Mouse (Mus musculus) heart, embryonic 15.5 days (tissue): ENCODE measurements around the gene 0610010F05Rik. TPM values are rescaled to one million over a fixed set of nuclear protein-coding genes. Genes with fewer than 3 reads are reported as not detected.
"Not testable (repeated sequence)": the region's sequence is repeated elsewhere in the genome, so short reads cannot be mapped to it uniquely, and the experiment has no call there.

Experiments
- ATAC-seq: fragments of 200-750 bp; cut with Nextera tagmentation; replicated peaks from 2 replicates; pipeline ENCODE4 v1.8.0; 2017; ENCODE audit warnings: low read depth, moderate TSS enrichment; ENCODE audit not compliant: insufficient number of reproducible peaks, insufficient read depth, low FRiP score
- H3K27ac ChIP-seq: fragments of 300-500 bp; sonication (generic); 2 replicates; pipeline ENCODE4 v1.5.1; 2015; ENCODE audit warnings: mild to moderate bottlenecking, inconsistent platforms
- H3K27me3 ChIP-seq: fragments of 300-500 bp; sonication (generic); 2 replicates; pipeline ENCODE4 v1.6.1; 2015; ENCODE audit warnings: inconsistent platforms
- H3K36me3 ChIP-seq: fragments of 300-500 bp; sonication (generic); 2 replicates; pipeline ENCODE4 v1.6.1; 2015; ENCODE audit warnings: mild to moderate bottlenecking, inconsistent platforms
- H3K4me1 ChIP-seq: fragments of 300-500 bp; sonication (generic); replicated peaks from 2 replicates; pipeline ENCODE4 v1.6.1; 2015; ENCODE audit warnings: inconsistent platforms
- H3K4me2 ChIP-seq: fragments of 300-500 bp; sonication (generic); 2 replicates; pipeline ENCODE4 v1.6.1; 2015; ENCODE audit warnings: inconsistent platforms, mild to moderate bottlenecking, moderate library complexity
- H3K4me3 ChIP-seq: fragments of 300-500 bp; sonication (generic); 2 replicates; pipeline ENCODE4 v1.5.1; 2015; ENCODE audit warnings: mild to moderate bottlenecking, inconsistent platforms
- H3K9ac ChIP-seq: fragments of 300-500 bp; sonication (generic); 2 replicates; pipeline ENCODE4 v1.6.1; 2015; ENCODE audit warnings: mild to moderate bottlenecking, inconsistent platforms
- H3K9me3 ChIP-seq: fragments of 300-500 bp; sonication (generic); replicated peaks from 2 replicates; pipeline ENCODE4 v1.6.1; 2016; ENCODE audit warnings: inconsistent platforms
- WGBS: fragments of 180-500 bp; shearing (Covaris S2); methylation state at CpG from one replicate; pipeline ENCODE4 v1.1.7; 2015; ENCODE audit warnings: mixed read lengths; 5-methylcytosine and 5-hydroxymethylcytosine counted together
- polyA plus RNA-seq: library from polyadenylated mRNA; unstranded; fragments of >200 nt; fragmentation: Nextera tagmentation; extraction: Ambion mirVana; gene quantifications from 2 replicates; pipeline ENCODE4 v1.2.1, GENCODE M21; 2015

0610010F05Rik gene
- polyA plus RNA-seq, 1 experiment from 2014 or later: 15.3 TPM

DNA sequence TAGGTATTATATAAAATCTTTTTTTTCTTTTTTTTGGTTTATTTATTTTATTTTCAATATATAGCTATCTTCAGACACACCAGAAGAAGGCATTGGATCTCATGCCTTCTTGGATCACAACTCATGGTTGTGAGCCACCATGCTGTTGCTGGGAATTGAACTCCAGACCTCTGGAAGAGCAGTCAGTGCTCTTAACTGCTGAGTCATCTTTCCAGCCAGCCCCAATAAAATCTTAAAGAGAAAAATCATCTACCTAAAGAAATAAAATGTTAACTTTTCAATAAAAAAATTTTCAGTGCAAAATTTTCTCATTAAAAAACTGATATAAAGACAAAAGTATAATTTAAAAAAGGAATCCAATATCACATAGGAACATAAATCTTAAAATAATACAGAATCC, 30.8 kb upstream of the 0610010F05Rik start:
- H3K27me3 ChIP-seq: no peaks in the 10 kb centered on the region
- ATAC-seq: no peak
- H3K9me3 ChIP-seq: no peaks in the 10 kb centered on the region
- no peak overlapping the region for H3K9ac ChIP-seq
- no peak overlapping the region for H3K27ac ChIP-seq
- H3K36me3 ChIP-seq: no peaks in the 10 kb centered on the region
- no peak overlapping the region for H3K4me2 ChIP-seq
- H3K4me3 ChIP-seq: no peak overlapping the region
- H3K4me1 ChIP-seq: peaks cover 9% of the 10 kb centered on the region

DNA sequence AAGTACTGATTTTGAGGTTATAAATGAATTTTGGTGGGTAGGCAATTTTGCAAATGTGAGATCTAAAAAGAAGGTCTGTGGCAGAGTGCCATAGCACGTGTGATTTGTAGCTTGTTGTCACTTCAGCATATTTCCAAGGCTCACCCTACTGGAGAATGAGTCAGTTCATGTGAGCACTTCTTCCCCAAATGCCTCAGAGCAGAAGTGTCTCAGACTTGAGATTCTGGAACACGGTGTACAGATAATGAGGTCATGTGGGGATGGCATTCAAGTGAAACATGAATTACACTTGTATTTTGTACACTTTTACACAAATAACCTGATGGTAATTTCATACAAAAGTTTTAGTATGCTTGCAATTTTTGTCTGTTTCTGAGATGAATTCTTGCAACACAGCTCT, 24.4 kb upstream of the 0610010F05Rik start:
- no peaks in the 10 kb centered on the region for H3K9me3 ChIP-seq
- H3K4me1 ChIP-seq: 0 out of 2 replicates have a peak, but pooled peaks cover under 1% of the 10 kb centered on the region
- no peak overlapping the region for H3K4me3 ChIP-seq
- H3K27ac ChIP-seq: no peak overlapping the region
- no peak for ATAC-seq
- H3K36me3 ChIP-seq: no peaks in the 10 kb centered on the region
- H3K9ac ChIP-seq: no peak overlapping the region
- WGBS: 72% methylated on average over 2 of the region's 2 CpGs
- no peaks in the 10 kb centered on the region for H3K27me3 ChIP-seq
- H3K4me2 ChIP-seq: no peak overlapping the region

DNA sequence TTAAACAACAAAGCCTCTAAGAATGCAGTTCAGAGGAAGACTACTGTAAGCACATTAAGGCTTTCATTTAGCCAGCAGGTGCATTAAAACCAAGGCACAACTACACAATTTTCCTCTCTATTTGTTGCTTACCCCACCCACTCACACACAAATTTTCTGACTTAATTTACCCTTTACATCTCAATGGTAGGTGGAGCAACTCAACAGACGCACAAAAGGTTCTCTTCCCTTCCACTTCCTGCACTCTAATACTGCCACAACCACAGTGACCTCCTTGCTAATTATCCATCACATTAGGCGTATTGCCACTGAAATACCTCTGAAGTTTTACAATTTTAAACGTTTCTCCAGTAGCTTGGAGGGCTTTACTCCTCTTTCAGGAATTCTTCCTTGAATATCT, 20.2 kb upstream of the 0610010F05Rik start:
- WGBS: 76% methylated on average over 3 of the region's 3 CpGs
- peaks cover 9% of the 10 kb centered on the region; the same call in 1 of the 2 replicates for H3K36me3 ChIP-seq
- no peak for ATAC-seq
- H3K27ac ChIP-seq: no peak overlapping the region
- no peaks in the 10 kb centered on the region for H3K9me3 ChIP-seq
- H3K4me3 ChIP-seq: no peak overlapping the region
- no peaks in the 10 kb centered on the region for H3K4me1 ChIP-seq
- H3K27me3 ChIP-seq: no peaks in the 10 kb centered on the region
- no peak overlapping the region for H3K9ac ChIP-seq
- no peak overlapping the region for H3K4me2 ChIP-seq

DNA sequence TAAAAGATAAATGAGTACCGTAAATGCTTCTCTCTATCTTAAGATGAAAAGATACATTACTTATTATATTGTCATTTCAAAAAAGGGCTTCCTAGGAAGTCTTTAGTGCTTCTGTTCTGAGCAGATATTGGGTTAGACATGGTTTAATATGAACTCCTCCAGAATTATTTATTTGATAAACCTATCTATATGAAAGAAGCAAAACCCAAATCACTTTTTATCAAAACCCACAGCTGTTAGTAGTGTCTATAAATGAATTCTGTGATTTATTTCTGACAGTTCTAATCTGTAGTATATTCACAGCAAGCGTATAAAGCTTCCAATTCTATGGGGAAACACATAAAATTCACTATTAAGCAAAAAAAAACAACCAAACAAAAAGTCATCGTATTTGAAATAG, 14.4 kb upstream of the 0610010F05Rik start:
- no peak overlapping the region for H3K4me2 ChIP-seq
- WGBS: 94% methylated on average over 3 of the region's 3 CpGs
- no peak overlapping the region for H3K4me3 ChIP-seq
- H3K27me3 ChIP-seq: no peaks in the 10 kb centered on the region
- H3K27ac ChIP-seq: no peak overlapping the region
- no peak overlapping the region for H3K9ac ChIP-seq
- H3K36me3 ChIP-seq: peaks cover 26% of the 10 kb centered on the region; the same call in 1 of the 2 replicates
- no peaks in the 10 kb centered on the region for H3K4me1 ChIP-seq
- no peak for ATAC-seq
- no peaks in the 10 kb centered on the region for H3K9me3 ChIP-seq

DNA sequence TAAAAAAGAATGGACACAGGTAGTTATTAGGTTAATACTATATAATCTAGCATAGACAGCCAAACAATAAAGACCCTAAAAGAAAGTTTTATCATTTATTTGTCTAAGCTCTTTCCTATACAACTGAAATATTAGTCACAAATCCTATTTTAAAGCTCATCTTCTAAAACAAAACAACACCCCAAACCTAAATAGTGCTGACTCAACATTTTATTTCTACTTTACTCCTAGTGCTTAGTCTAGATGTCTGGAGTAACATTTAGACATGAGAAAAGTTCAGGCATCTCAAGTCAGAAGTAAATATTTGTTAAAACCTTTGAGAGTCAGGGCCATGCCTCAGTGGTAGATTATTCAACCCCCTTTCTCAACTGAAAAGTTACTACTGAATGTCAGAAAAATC, 14.0 kb upstream of the 0610010F05Rik start:
- no peaks in the 10 kb centered on the region for H3K27me3 ChIP-seq
- no peak overlapping the region for H3K4me3 ChIP-seq
- no peaks in the 10 kb centered on the region for H3K4me1 ChIP-seq
- peaks cover 30% of the 10 kb centered on the region; the same call in 1 of the 2 replicates for H3K36me3 ChIP-seq
- H3K9ac ChIP-seq: no peak overlapping the region
- H3K9me3 ChIP-seq: no peaks in the 10 kb centered on the region
- ATAC-seq: no peak
- no peak overlapping the region for H3K4me2 ChIP-seq
- no peak overlapping the region for H3K27ac ChIP-seq

DNA sequence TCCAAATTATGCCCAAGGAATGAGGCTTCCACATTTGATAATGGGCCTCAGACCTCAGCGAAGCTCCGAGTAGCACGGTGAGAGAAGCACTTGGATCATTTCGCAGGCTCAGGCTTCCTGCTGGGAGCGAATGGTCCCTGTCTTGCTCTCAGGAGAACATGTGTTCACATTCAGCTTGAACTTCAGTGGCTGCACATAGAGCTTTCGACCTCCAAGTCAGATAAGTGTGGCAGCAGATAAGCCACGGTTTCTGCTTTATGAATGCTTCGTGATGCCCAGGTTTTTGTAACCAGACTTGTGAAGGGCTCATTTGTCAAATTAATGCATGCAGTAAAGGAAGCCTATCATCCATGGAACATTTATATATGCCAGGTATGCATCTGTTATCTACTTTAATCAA, 1.1 kb upstream of the 0610010F05Rik start:
- no peak for ATAC-seq
- H3K27me3 ChIP-seq: no peaks in the 10 kb centered on the region
- H3K4me1 ChIP-seq: peaks cover 5% of the 10 kb centered on the region
- no peak overlapping the region for H3K4me3 ChIP-seq
- H3K9me3 ChIP-seq: no peaks in the 10 kb centered on the region
- H3K9ac ChIP-seq: no peak overlapping the region
- H3K27ac ChIP-seq: no peak overlapping the region
- 42% methylated on average over 8 of the region's 8 CpGs for WGBS
- H3K36me3 ChIP-seq: peaks cover 6% of the 10 kb centered on the region; the same call in 1 of the 2 replicates
- no peak overlapping the region for H3K4me2 ChIP-seq

DNA sequence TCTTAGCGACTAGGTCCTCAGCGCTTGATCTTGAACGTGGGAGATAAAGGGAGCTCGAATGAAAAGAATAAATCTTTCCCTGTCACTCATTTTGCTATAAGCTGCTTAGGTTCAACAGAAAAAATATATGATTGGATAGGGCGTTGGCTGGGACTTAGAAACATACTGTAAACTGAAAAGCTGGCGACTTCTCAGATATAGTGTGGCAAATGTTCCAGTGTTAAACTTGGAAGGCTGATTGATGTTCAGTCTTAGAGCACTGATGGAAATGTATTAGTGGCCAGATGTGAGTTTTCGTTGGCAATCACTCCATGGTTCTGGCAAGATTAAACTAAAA, 408 bp upstream of the 0610010F05Rik start:
- H3K4me3 ChIP-seq: peak overlapping the region; percentile 91
- peak overlapping the region; percentile 82 for H3K4me2 ChIP-seq
- H3K9ac ChIP-seq: no peak overlapping the region
- H3K27ac ChIP-seq: peak overlapping the region; percentile 64
- H3K36me3 ChIP-seq: peaks cover 6% of the 10 kb centered on the region; the same call in 1 of the 2 replicates
- 5% methylated on average over 7 of the region's 7 CpGs for WGBS
- H3K9me3 ChIP-seq: no peaks in the 10 kb centered on the region
- peaks cover 5% of the 10 kb centered on the region for H3K4me1 ChIP-seq
- ATAC-seq: no peak
- no peaks in the 10 kb centered on the region for H3K27me3 ChIP-seq

DNA sequence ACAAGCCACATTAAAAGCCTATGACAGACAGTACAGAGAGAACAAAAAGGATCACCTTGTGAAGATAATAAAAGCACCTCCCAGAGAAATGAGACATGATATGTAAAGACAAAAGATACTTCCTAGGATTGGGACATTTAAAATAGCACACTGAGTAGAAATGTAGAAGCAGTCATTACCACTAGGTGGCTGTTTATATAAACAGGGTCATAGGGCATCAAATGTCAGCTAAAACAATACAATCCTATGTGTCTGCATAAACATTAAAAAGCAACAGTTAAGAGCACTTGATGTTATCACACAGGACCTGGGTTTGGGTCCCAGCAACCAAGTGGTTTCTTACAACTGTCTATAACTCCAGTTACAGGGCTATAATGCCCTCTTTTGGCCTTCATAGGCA, 2.8 kb downstream of the 0610010F05Rik start:
- no peak overlapping the region for H3K27ac ChIP-seq
- no peak overlapping the region for H3K4me2 ChIP-seq
- H3K4me1 ChIP-seq: peaks cover 5% of the 10 kb centered on the region
- no peaks in the 10 kb centered on the region for H3K27me3 ChIP-seq
- no peak for ATAC-seq
- no peak overlapping the region for H3K9ac ChIP-seq
- H3K4me3 ChIP-seq: no peak overlapping the region
- peaks cover 18% of the 10 kb centered on the region for H3K36me3 ChIP-seq
- no peaks in the 10 kb centered on the region for H3K9me3 ChIP-seq

DNA sequence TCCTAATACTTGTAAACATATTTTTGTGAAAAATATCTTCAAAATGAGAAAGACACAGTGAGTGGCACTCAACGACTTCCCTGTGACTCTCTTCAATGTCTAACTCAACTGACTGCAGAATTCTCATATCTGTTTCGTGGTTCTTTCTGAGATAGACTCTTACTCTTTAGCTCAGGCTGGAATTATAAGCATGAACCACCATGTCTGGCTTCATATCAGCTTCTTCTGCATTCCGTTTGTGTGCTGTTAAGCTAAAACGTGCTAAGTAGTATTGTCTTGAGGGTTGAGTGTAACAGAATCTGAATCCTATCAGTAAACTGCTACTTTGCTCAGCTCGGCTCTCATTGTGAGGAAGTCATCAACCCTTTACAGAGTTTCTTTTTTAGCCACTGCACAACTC, 14.4 kb downstream of the 0610010F05Rik start:
- no peaks in the 10 kb centered on the region for H3K27me3 ChIP-seq
- no peak for ATAC-seq
- H3K27ac ChIP-seq: no peak overlapping the region
- H3K36me3 ChIP-seq: peaks cover 3% of the 10 kb centered on the region; the same call in 1 of the 2 replicates
- H3K4me2 ChIP-seq: no peak overlapping the region
- no peaks in the 10 kb centered on the region for H3K9me3 ChIP-seq
- H3K4me3 ChIP-seq: no peak overlapping the region
- WGBS: 50% methylated on average over 5 of the region's 5 CpGs
- no peaks in the 10 kb centered on the region for H3K4me1 ChIP-seq
- no peak overlapping the region for H3K9ac ChIP-seq

DNA sequence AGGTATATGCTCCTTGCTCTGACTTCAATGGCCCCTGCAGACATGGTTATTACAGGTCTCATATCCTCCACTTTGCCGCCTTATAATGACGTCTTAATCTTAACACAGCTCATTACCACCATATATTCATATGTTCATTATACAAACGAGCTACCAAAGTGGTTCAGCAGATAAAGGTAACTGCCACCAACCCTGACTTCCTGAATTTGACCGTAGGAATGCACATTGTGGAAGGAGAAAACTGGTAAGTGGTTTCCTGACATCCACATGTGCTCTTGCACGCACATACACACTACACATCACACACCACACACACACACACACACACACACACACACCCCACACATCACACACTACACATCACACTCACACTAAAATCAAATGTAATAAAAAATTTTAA, 18.9 kb downstream of the 0610010F05Rik start:
- Histone ChIP-seq H3K27ac (no peak overlapping the region), H3K4me2 (no peak overlapping the region), H3K9ac (no peak overlapping the region), H3K4me1 (no peaks in the 10 kb centered on the region), H3K9me3 (no peaks in the 10 kb centered on the region), H3K27me3 (no peaks in the 10 kb centered on the region), H3K4me3 (no peak overlapping the region), H3K36me3 (peaks cover 5% of the 10 kb centered on the region)
- 69% methylated on average over 5 of the region's 5 CpGs for WGBS
- no peak for ATAC-seq

DNA sequence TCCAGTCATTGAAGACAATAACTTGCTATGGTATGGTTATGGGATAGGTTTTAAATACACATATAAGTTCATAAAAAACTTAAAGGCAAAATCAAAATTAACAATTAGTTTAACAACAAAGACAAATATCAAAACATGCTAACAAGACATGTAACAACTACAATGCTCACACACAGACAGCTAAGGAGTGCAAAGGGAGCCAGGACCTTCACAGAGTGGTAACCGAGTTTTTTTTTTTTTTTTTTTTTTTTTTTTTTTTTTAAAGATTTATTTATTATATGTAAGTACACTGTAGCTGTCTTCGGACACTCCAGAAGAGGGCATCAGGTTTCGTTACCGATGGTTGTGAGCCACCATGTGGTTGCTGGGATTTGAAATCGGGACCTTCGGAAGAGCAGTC, 26.1 kb downstream of the 0610010F05Rik start:
- peaks cover 22% of the 10 kb centered on the region for H3K36me3 ChIP-seq
- ATAC-seq, H3K9me3 ChIP-seq: not testable (repeated sequence)

DNA sequence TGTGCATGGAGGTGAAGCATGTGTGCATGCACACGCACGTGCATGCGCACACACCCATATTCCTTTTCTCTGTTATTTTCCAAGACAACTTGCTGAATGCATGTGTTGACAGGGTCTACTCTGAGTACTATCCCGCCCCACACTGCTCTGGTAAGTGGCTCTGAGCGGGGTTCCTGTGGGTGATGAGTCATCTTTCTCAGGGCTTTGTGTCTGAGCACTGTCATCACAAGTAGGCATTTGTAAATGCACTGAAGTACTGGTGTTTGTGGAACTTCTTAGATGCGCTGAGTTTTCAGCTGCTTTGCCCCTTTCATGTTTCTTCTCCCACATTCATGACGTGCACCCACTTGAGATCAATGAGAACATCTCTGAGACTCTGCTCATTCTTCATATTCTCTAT, 63.3 kb downstream of the 0610010F05Rik start:
- WGBS: 71% methylated on average over 7 of the region's 7 CpGs
- Histone ChIP-seq H3K27ac (no peak overlapping the region), H3K4me3 (no peak overlapping the region), H3K4me2 (no peak overlapping the region), H3K36me3 (peaks cover 13% of the 10 kb centered on the region; the same call in 1 of the 2 replicates), H3K9ac (no peak overlapping the region), H3K4me1 (no peaks in the 10 kb centered on the region), H3K27me3 (no peaks in the 10 kb centered on the region), H3K9me3 (no peaks in the 10 kb centered on the region)
- no peak for ATAC-seq

More for the DNA sequence above, 26.1 kb downstream of the 0610010F05Rik start:
- H3K4me2 ChIP-seq, H3K27me3 ChIP-seq, H3K4me3 ChIP-seq, H3K9ac ChIP-seq, H3K27ac ChIP-seq, H3K4me1 ChIP-seq: not testable (repeated sequence)
- WGBS: 90% methylated on average over 6 of the region's 6 CpGs
